Mouse (Mus musculus) embryonic fibroblast, embryonic 13.5 days (primary cell): ENCODE data around the gene Zfp119a.

ENCODE experiments used
- CTCF ChIP-seq: IDR thresholded peaks from 2 replicates; pipeline ENCODE4 v1.5.1; 2011; ENCODE audit warnings: mild to moderate bottlenecking, control low read depth, low read length, moderate library complexity, borderline replicate concordance; ENCODE audit not compliant: insufficient read depth
- POLR2A ChIP-seq: IDR thresholded peaks from 2 replicates; pipeline ENCODE4 v1.6.1; 2011; ENCODE audit warnings: low read depth, mild to moderate bottlenecking, control low read depth, low read length, moderate library complexity

DNA sequence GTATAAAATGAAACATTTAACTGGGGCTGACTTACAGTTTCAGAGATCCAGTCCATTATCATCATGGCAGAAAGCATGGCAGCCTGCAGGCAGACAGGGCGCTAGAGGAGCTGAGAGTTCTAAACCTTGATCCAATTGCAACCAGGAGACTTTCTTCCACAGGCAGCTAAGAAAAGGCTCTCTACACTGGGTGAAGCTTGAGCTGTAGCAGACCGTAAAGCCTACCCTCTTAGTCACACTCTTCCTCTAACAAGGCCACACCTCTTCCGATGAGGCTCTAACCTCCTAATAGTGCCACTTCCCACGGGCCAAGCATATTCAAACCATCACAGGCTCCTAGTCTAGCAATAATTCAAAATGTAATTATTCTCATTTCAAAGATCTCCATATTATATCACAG, 1.5 kb downstream of the Zfp119a start:
- TF ChIP-seq CTCF (no peak), POLR2A (no peak)
